Comparison of ENCODE assay signal across 8 mouse cellular contexts in genomic region chr6:34475391-34475790, GRCm38 (mm10). TPM values are rescaled to one million over a fixed set of nuclear protein-coding genes. Genes with fewer than 3 reads are reported as not detected.
DNase-seq lines count a peak whose midpoint lies in the region; ATAC-seq and TF ChIP-seq lines count a peak whose summit lies in the region.

No protein-coding gene starts in this region.

- peaks cover 9% of the 10 kb centered on the region; the same call in 1 of the 2 replicates for H3K4me1 ChIP-seq in thymus, adult 2 months (replicated peaks; ENCODE audit: control insufficient read depth, insufficient read depth, low read length)
- H3K4me1 ChIP-seq in limb, embryonic 15.5 days = peaks cover 19% of the 10 kb centered on the region

- H3K36me3 ChIP-seq in thymus, adult 2 months (ENCODE audit: control insufficient read depth, insufficient read depth, low read length) = no peaks in the 10 kb centered on the region
- H3K36me3 ChIP-seq in limb, embryonic 15.5 days = no peaks in the 10 kb centered on the region

- peak overlapping the region; percentile 73 for H3K4me2 ChIP-seq in limb, embryonic 15.5 days

- no peaks in the 10 kb centered on the region for H3K9me3 ChIP-seq in limb, embryonic 15.5 days

- WGBS in thymus, adult 2 months = 12% methylated on average over 6 of the region's 6 CpGs
- 20% methylated on average over 6 of the region's 6 CpGs for WGBS in limb, embryonic 15.5 days

- H3K4me3 ChIP-seq in thymus, adult 2 months (ENCODE audit: control insufficient read depth, insufficient read depth, low read length) = no peak overlapping the region
- peak overlapping the region; percentile 59 for H3K4me3 ChIP-seq in limb, embryonic 15.5 days

- H3K27me3 ChIP-seq in thymus, adult 2 months (ENCODE audit: control insufficient read depth, insufficient read depth, low read length) = no peaks in the 10 kb centered on the region
- no peaks in the 10 kb centered on the region for H3K27me3 ChIP-seq in limb, embryonic 15.5 days

- H3K27ac ChIP-seq in thymus, adult 2 months (ENCODE audit: control insufficient read depth, insufficient read depth, low read length) = no peak overlapping the region; the same call in 1 of the 2 replicates
- H3K27ac ChIP-seq in limb, embryonic 15.5 days = no peak overlapping the region; the same call in 1 of the 2 replicates

- TF ChIP-seq POLR2A in thymus, adult 2 months (IDR thresholded peaks at IDR 0.05; ENCODE audit: control insufficient read depth, extremely low read depth, insufficient read depth, low read length, poor library complexity) = no peak

- no peak overlapping the region; the same call in 1 of the 2 replicates for H3K9ac ChIP-seq in limb, embryonic 15.5 days

- ATAC-seq in limb, embryonic 15.5 days (ENCODE audit: insufficient number of reproducible peaks, low FRiP score, low TSS enrichment, low read depth) = no peak

- DNase-seq in adrenal gland, adult 2 months = peak; percentile 22
- no peak for DNase-seq in adrenal gland, postnatal 36 days
- peak; percentile 10 for DNase-seq in thymus, postnatal 14 days
- no peak for DNase-seq in thymus, adult 2 months
- no peak for DNase-seq in right cerebral cortex, postnatal 10 days (ENCODE audit: low spot score in 2 of 2)
- no peak for DNase-seq in spleen, postnatal 4 days (ENCODE audit: low spot score in 2 of 2)
- no peak for DNase-seq in thymus, postnatal 36 days

- no peak for TF ChIP-seq CTCF in thymus, adult 2 months (IDR thresholded peaks at IDR 0.05; ENCODE audit: borderline replicate concordance, control insufficient read depth, extremely low read depth, insufficient read depth, low read length, poor library complexity)

RNA-seq across cellular contexts. Expression of gene Bpgm, which starts 0.6 kb away (rescaled TPM):
- 10 to 100 TPM; 21.7 to 34.7 TPM for total RNA-seq in adrenal gland, adult 2 months (2021)
- polyA plus RNA-seq in adrenal gland, adult 2 months (2012; rRNA removed) = 3.9 and 4.1 TPM in 2 replicates
- 10 to 100 TPM; 27.3 to 33.0 TPM for total RNA-seq in adrenal gland, postnatal 36 days (2021)
- 19.6 and 22.5 TPM in 2 replicates for polyA plus RNA-seq in thymus, adult 2 months (2012; rRNA removed)
- polyA plus RNA-seq in limb, embryonic 15.5 days (2015; fragmentation: Nextera tagmentation; extraction: Ambion mirVana) = 43.2 and 45.4 TPM in 2 replicates

Comparison
In these comparisons a context has a peak if more than half of its experiments do, and no peak if none do; other contexts are left out.
1. DNase-seq: peak in adrenal gland, adult 2 months (single experiment) and thymus, postnatal 14 days (single experiment); none in adrenal gland, postnatal 36 days (0 of 2), thymus, adult 2 months (single experiment), right cerebral cortex, postnatal 10 days (0 of 2), spleen, postnatal 4 days (0 of 2) and thymus, postnatal 36 days (0 of 2).